Mouse (Mus musculus): Measurements from ENCODE around the gene Hist1h3f.

Hist1h3f gene

DNA sequence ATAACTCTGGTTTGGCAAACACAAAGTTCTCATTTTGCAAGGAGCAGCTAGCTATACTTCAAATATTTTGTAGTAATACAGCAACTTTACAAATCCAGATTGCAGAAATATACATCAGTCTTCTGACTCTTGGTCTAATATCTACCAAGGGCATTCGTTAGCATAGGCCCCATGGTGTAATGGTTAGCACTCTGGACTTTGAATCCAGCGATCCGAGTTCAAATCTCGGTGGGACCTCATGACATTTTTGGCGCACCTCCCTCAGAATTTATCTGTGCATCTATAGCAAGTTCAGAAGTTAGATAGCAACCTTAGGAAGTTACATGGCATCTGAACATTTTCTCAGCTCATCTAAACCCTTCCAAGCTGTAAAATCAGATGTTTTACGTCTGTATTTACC lies 25.0 kb upstream of the Hist1h3f start:
- DNase-seq = peak; percentile 62

GRCm38 (mm10) chr13:23519416-23519815 lies 24.4 kb upstream of the Hist1h3f start:
- DNase-seq = peak; percentile 65

DNA sequence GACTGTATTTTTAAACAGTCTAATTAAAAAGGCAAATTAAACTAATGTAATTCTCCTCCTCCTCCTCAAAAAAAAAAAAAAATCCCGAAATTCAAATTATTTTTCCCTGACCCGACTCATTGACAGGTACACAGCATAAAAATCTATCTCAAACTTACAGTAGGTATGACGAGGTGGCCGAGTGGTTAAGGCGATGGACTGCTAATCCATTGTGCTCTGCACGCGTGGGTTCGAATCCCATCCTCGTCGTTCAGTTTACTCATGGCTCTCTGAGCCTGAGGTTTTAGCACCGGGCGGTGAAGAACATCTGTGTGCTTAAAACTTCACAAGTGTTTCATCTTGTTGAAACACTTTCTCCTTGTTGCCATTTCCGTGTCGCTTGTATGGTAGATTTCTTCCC lies 22.1 kb upstream of the Hist1h3f start:
- DNase-seq = peak; percentile 62

GRCm38 (mm10) chr13:23523976-23524375 lies 19.9 kb upstream of the Hist1h3f start:
- DNase-seq = no peak

- peak; percentile 82 for DNase-seq
These were observed 19.2 kb upstream of the Hist1h3f start for GRCm38 (mm10) chr13:23524654-23525053.

GRCm38 (mm10) chr13:23525901-23526300 lies 18.0 kb upstream of the Hist1h3f start:
- no peak for DNase-seq

DNA sequence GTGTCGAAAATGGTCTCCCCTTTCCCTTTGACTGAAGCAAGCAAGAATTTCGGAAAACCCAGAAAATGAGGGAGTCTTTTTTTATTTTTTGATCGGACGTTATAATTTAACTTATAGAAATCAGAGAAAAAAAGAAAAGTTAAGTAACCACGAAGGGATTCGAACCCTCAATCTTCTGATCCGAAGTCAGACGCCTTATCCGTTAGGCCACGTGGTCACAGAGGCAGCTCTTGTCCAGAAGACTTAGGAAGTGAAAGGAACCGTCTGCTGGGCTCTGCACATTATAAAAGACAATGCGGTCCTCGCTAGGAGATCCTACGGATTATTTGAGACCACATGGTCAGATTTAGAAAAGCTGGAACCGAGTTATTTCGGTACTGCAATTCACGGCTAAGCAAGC lies 17.5 kb upstream of the Hist1h3f start:
- peak; percentile 95 for DNase-seq

GRCm38 (mm10) chr13:23529005-23529404 lies 14.8 kb upstream of the Hist1h3f start:
- no peak for DNase-seq

- no peak for DNase-seq
These were observed 14.2 kb upstream of the Hist1h3f start for GRCm38 (mm10) chr13:23529480-23530165.

GRCm38 (mm10) chr13:23530181-23530900 lies 13.5 kb upstream of the Hist1h3f start:
- peak; percentile 60 for DNase-seq

DNA sequence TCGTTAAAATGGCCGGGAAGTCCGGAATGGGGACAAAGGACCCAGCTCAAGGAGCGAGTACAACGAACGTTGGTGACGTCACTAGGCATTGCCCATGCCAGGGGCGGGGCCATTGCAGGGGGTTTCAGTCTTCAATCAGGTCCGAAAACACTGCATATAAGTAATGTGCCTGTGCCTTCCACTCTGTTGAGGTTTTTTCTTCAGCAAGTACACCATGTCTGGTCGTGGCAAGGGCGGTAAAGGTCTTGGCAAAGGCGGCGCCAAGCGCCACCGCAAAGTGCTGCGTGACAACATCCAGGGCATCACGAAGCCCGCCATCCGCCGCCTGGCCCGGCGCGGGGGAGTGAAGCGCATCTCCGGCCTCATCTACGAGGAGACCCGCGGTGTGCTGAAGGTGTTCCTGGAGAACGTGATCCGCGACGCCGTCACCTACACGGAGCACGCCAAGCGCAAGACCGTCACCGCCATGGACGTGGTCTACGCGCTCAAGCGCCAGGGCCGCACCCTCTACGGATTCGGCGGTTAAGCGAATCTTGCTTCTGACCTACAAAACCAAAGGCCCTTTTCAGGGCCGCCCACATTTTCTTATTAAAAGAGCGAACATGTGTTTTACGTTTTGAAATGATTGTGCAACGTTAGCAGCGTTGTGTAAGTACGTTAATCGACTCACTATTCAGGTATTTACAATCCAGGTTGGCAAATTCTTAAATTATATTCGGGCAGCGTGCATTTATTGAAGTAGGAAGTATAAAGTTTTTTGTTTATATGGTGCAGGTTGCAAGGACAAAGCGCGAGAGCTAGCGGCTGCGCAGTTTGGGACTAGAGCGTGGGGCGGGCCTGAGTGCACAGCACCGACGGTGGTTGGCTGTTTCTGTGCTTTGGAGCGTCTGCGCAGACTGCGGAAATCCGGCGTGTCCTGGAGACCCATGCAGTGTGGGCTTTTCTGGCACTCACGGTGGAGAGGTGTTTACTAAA lies 12.7 kb upstream of the Hist1h3f start, which contains the start of gene Hist1h4h:
TSS of gene Hist1h4h (plus strand) at position 150 of the 975 bp plus-strand sequence.
- peak; percentile 88 for DNase-seq

DNA sequence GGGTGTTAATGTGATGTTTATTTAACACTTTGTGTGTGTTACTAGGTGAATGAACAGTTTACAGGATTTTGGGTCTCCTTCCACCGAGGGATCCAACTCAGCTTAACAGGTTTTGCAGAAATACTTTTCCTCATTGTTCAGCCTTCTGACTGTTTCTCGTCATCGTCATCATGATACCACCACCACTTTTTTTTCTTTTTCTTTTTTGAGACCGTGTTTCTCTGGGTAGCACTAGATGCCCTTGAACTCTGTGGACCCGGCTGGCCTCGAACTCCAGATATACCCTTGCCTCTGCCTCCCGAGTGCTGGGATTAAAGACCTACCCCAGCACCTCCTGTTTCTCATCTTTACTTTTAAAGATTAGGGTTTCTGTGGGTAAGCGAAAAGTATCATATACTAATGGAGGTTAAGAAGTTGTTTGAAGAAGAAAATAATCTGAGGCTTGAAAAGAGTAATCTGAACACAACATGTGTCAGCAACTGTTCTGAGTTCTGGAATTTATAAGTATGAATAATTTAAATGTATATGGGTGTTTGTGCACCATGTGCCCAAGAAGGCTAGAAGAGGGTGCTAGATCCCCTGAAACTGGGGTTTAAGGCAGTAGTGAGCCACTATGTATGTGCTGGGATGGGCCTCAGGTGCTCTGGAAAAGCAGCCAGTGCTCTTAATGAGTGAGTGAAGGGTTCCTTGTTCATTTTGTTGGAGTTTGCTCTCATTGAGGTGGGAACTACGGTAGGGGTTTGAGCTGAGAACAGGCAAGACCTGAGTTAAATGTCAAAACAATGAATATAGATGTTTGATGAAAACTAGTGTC lies 11.4 kb upstream of the Hist1h3f start:
- no peak for DNase-seq

- peak; percentile 51 for DNase-seq
These were observed 10.1 kb upstream of the Hist1h3f start, which contains the start of gene Hist1h2af for GRCm38 (mm10) chr13:23533560-23534367. Gene Hist1h2af, plus strand, starts transcription at chr13:23533906.

DNA sequence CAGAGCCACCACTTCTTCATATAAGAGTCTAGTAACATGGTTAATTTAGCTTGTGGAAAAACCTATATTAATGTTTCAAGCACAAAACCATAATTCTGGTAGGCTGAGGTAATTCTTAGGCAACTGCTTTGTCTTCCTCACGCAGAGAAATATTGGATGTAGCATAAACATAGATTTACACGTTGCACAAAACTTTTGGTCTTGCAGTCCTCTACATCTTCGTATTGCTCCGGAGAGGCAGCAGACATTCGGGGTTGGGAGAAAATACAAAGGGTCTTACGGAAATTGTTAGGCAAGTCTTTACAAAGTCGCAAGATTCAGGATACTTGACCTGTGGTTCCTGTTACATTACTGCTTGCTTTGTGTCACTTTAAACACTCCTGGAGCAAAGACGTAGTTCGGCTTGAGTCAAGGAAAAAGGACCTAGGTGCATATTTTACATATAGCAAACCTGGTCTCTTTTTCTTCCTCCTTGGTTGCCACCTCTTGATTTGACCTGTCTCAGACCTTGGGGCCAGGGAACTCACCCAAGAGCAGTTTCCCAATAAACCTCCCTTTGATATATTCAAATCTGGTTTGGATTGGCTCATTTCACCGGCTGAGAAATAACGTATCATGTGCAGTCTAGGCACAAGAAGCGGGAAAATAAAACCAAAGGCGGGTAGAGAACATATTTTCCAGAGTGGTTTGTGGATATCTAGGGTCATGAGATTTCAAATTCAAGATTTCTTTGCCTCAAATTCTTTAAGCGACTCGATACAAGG lies 9.3 kb upstream of the Hist1h3f start:
- no peak for DNase-seq

DNA sequence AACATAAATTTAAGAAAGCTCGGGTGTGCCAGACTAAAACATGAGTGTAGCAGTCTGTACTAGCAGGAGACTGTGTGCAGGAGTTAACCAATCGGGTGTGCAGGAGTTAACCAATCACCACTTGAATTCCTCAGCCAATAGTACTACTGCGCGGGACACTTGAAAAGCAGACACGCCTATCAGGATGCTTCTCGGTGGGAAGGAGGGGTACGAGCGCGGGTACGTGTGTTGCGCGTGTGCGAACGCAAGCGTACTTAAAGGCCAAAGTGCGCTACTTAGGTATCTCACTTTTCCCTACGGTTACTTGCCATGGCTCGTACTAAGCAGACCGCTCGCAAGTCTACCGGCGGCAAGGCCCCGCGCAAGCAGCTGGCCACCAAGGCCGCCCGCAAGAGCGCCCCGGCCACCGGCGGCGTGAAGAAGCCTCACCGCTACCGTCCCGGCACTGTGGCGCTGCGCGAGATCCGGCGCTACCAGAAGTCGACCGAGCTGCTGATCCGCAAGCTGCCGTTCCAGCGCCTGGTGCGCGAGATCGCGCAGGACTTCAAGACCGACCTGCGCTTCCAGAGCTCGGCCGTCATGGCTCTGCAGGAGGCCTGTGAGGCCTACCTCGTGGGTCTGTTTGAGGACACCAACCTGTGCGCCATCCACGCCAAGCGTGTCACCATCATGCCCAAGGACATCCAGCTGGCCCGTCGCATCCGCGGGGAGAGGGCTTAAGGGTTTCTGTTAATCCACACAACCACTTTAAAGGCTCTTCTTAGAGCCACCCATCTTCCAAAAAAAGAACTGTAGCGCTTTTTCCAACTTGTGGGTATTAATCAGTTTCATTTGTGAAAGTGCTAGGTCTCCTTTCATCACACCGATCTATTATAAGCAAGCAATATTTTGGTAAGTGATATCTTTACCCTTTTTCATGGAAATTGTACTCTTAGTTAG lies 8.4 kb upstream of the Hist1h3f start, which contains the start of gene Hist1h3g:
TSS of gene Hist1h3g (plus strand) at position 286 of the 939 bp plus-strand sequence.
- DNase-seq = peak; percentile 87

DNA sequence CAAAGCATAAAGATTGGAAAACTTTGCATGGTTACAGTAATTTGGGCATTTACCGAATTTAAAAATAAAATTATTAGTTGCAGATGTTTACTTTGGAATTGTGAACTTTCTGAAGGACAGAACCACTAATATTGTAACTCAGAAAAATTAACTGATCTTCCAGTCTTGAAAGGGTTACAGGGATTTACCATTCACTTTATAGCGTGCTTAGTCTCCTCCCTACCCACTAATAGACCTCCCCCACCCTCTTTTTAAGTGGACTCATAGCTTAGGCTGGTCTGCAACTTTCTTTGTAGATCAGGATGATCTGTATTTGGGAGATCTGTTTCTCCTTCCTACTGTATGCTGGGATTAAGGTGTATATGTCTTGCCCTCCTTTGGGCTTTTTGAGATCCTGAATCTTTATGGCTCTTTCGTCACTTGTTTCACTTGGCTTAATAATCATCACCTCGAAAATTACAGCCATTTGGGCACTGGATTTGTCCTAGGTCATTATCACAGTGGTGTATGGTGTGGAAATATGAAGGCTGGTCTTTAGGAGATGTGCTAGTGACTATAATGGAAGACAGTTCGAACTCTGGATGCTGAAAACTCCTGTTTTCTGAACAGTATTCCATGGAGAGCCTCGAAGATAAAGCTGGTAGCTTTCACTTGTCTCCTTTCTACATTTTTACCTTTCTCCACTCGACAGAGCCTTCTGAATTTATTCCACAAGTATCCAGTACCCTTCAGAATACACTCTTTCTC lies 7.6 kb upstream of the Hist1h3f start:
- no peak for DNase-seq

- no peak for DNase-seq
These were observed 6.7 kb upstream of the Hist1h3f start for GRCm38 (mm10) chr13:23537006-23537710.

- DNase-seq = no peak
These were observed 5.6 kb upstream of the Hist1h3f start for GRCm38 (mm10) chr13:23538249-23538648.
